Mouse (Mus musculus) bone marrow, adult 2 months (tissue): ENCODE measurements around the gene Wscd2.

ENCODE experiments used
- CTCF ChIP-seq: fragments of 200-500 bp; IDR thresholded peaks from 2 replicates; pipeline ENCODE4 v1.5.1; 2011; ENCODE audit warnings: low read length, control low read depth; ENCODE audit not compliant: control insufficient read depth, insufficient read depth
- POLR2A ChIP-seq: fragments of 200-500 bp; IDR thresholded peaks from 2 replicates; pipeline ENCODE4 v1.6.1; 2011; ENCODE audit warnings: low read depth, mild to moderate bottlenecking, control low read depth, low read length, borderline replicate concordance; ENCODE audit not compliant: control insufficient read depth

DNA sequence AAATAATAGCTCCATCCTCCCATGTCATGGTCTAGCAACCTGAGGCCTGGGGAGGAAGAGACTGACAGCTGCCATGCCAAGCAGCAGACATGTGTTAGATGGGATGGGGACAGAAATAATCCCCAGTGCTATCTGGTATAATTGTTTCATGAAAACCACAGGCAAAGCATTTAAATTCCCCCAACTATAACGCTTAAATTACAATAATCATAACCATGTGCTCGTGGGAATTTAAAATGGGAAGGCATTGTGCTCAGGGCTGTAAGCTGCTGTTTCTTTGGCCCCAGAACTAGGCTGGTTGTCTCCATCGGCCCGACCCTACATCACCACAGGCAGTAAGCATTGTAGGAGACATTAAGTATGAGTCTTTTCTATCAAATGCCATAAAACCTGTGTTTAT lies 110.7 kb downstream of the Wscd2 start:
- TF ChIP-seq CTCF = no peak
- TF ChIP-seq POLR2A = no peak
